Mouse (Mus musculus): ENCODE results near the gene Noct.

- TF ChIP-seq CTCF (IDR thresholded peaks at IDR 0.05; ENCODE audit: control insufficient read depth, insufficient read depth, insufficient read length) (peak; percentile 20), MAX (IDR thresholded peaks at IDR 0.05) (no peak), CEBPB (IDR thresholded peaks at IDR 0.05; ENCODE audit: low read depth) (no peak), FOSL1 (IDR thresholded peaks at IDR 0.05; ENCODE audit: insufficient read depth, low read length, poor library complexity, severe bottlenecking) (no peak), USF1 (IDR thresholded peaks at IDR 0.05; ENCODE audit: low read depth) (no peak), MYOD1 (IDR thresholded peaks at IDR 0.05; ENCODE audit: control insufficient read depth, insufficient read length, low read depth) (no peak)
These were observed 64.9 kb downstream of the Noct start for GRCm38 (mm10) chr3:51288880-51289821.
